Mouse (Mus musculus): ENCODE data around the gene Mcrs1. TPM values are rescaled to one million over a fixed set of nuclear protein-coding genes. Genes with fewer than 3 reads are reported as not detected.

Mcrs1 gene
- polyA plus RNA-seq, 1 experiment from 2014 or later, result 141 TPM

GRCm38 (mm10) chr15:99242045-99242444 is 9.7 kb downstream of the Mcrs1 start:
- no peaks in the 10 kb centered on the region for H3K4me1 ChIP-seq (ENCODE audit: control insufficient read depth, insufficient read depth, low read length)
- H3K9ac ChIP-seq (replicated peaks; ENCODE audit: low read depth, low read length), result no peak overlapping the region
- H3K9me3 ChIP-seq (ENCODE audit: control insufficient read depth, low read depth, low read length), result no peaks in the 10 kb centered on the region
- ATAC-seq (ENCODE audit: insufficient number of reproducible peaks, insufficient read depth, low FRiP score, low read depth), result no peak
- H3K4me3 ChIP-seq (ENCODE audit: low read depth, low read length), result no peak overlapping the region
- peaks cover 37% of the 10 kb centered on the region for H3K36me3 ChIP-seq (ENCODE audit: control insufficient read depth, insufficient read depth, low read length)
- H3K4me2 ChIP-seq (replicated peaks; ENCODE audit: low read depth, low read length), result no peak overlapping the region
- H3K27ac ChIP-seq (ENCODE audit: low read length), result no peak overlapping the region
- no peaks in the 10 kb centered on the region for H3K27me3 ChIP-seq (ENCODE audit: control insufficient read depth, insufficient read depth, low read length)
- WGBS, result 90% methylated on average over 10 of the region's 10 CpGs

- Histone ChIP-seq H3K9ac (replicated peaks; ENCODE audit: low read depth, low read length) (no peak overlapping the region), H3K27ac (ENCODE audit: low read length) (no peak overlapping the region), H3K4me3 (ENCODE audit: low read depth, low read length) (no peak overlapping the region), H3K9me3 (ENCODE audit: control insufficient read depth, low read depth, low read length) (no peaks in the 10 kb centered on the region), H3K36me3 (ENCODE audit: control insufficient read depth, insufficient read depth, low read length) (peaks cover 31% of the 10 kb centered on the region), H3K27me3 (ENCODE audit: control insufficient read depth, insufficient read depth, low read length) (no peaks in the 10 kb centered on the region), H3K4me2 (replicated peaks; ENCODE audit: low read depth, low read length) (no peak overlapping the region), H3K4me1 (ENCODE audit: control insufficient read depth, insufficient read depth, low read length) (no peaks in the 10 kb centered on the region)
- ATAC-seq (ENCODE audit: insufficient number of reproducible peaks, insufficient read depth, low FRiP score, low read depth), result no peak
- 78% methylated on average over 4 of the region's 4 CpGs for WGBS
Observed at GRCm38 (mm10) chr15:99241249-99241648, 10.5 kb downstream of the Mcrs1 start.

GRCm38 (mm10) chr15:99240129-99240528 is 11.6 kb downstream of the Mcrs1 start:
- Histone ChIP-seq H3K9ac (replicated peaks; ENCODE audit: low read depth, low read length) (no peak overlapping the region), H3K4me1 (ENCODE audit: control insufficient read depth, insufficient read depth, low read length) (no peaks in the 10 kb centered on the region), H3K27me3 (ENCODE audit: control insufficient read depth, insufficient read depth, low read length) (no peaks in the 10 kb centered on the region), H3K27ac (ENCODE audit: low read length) (no peak overlapping the region), H3K9me3 (ENCODE audit: control insufficient read depth, low read depth, low read length) (no peaks in the 10 kb centered on the region), H3K4me3 (ENCODE audit: low read depth, low read length) (no peak overlapping the region), H3K36me3 (ENCODE audit: control insufficient read depth, insufficient read depth, low read length) (peaks cover 23% of the 10 kb centered on the region), H3K4me2 (replicated peaks; ENCODE audit: low read depth, low read length) (no peak overlapping the region)
- WGBS, result 68% methylated on average over 4 of the region's 4 CpGs
- ATAC-seq (ENCODE audit: insufficient number of reproducible peaks, insufficient read depth, low FRiP score, low read depth), result no peak

GRCm38 (mm10) chr15:99238006-99238405 is 13.8 kb downstream of the Mcrs1 start:
- no peaks in the 10 kb centered on the region for H3K9me3 ChIP-seq (ENCODE audit: control insufficient read depth, low read depth, low read length)
- peaks cover 7% of the 10 kb centered on the region for H3K36me3 ChIP-seq (ENCODE audit: control insufficient read depth, insufficient read depth, low read length)
- H3K27me3 ChIP-seq (ENCODE audit: control insufficient read depth, insufficient read depth, low read length), result 0 out of 2 replicates have a peak, but pooled peaks cover 4% of the 10 kb centered on the region
- no peak overlapping the region for H3K27ac ChIP-seq (ENCODE audit: low read length)
- no peak overlapping the region for H3K4me3 ChIP-seq (ENCODE audit: low read depth, low read length)
- no peaks in the 10 kb centered on the region for H3K4me1 ChIP-seq (ENCODE audit: control insufficient read depth, insufficient read depth, low read length)
- no peak overlapping the region for H3K9ac ChIP-seq (replicated peaks; ENCODE audit: low read depth, low read length)
- no peak overlapping the region for H3K4me2 ChIP-seq (replicated peaks; ENCODE audit: low read depth, low read length)
- 63% methylated on average over 11 of the region's 11 CpGs for WGBS
- ATAC-seq (ENCODE audit: insufficient number of reproducible peaks, insufficient read depth, low FRiP score, low read depth), result no peak

GRCm38 (mm10) chr15:99234326-99235010 is 17.3 kb downstream of the Mcrs1 start:
- no peak for ATAC-seq (ENCODE audit: insufficient number of reproducible peaks, insufficient read depth, low FRiP score, low read depth)
- WGBS, result 48% methylated on average over 12 of the region's 12 CpGs

GRCm38 (mm10) chr15:99233719-99234118 is 18.0 kb downstream of the Mcrs1 start:
- 43% methylated on average over 17 of the region's 17 CpGs for WGBS
- no peaks in the 10 kb centered on the region for H3K36me3 ChIP-seq (ENCODE audit: control insufficient read depth, insufficient read depth, low read length)

More at GRCm38 (mm10) chr15:99234326-99235010, 17.3 kb downstream of the Mcrs1 start:
- Histone ChIP-seq H3K9ac (replicated peaks; ENCODE audit: low read depth, low read length) (no peak overlapping the region), H3K4me3 (ENCODE audit: low read depth, low read length) (no peak overlapping the region), H3K36me3 (ENCODE audit: control insufficient read depth, insufficient read depth, low read length) (no peaks in the 10 kb centered on the region), H3K27ac (ENCODE audit: low read length) (no peak overlapping the region), H3K27me3 (ENCODE audit: control insufficient read depth, insufficient read depth, low read length) (0 out of 2 replicates have a peak, but pooled peaks cover 9% of the 10 kb centered on the region), H3K4me2 (replicated peaks; ENCODE audit: low read depth, low read length) (no peak overlapping the region), H3K9me3 (ENCODE audit: control insufficient read depth, low read depth, low read length) (no peaks in the 10 kb centered on the region), H3K4me1 (ENCODE audit: control insufficient read depth, insufficient read depth, low read length) (no peaks in the 10 kb centered on the region)

GRCm38 (mm10) chr15:99231998-99232397 is 19.8 kb downstream of the Mcrs1 start:
- H3K27me3 ChIP-seq (ENCODE audit: control insufficient read depth, insufficient read depth, low read length), result peaks cover 22% of the 10 kb centered on the region
- WGBS, result 74% methylated on average over 10 of the region's 10 CpGs

More at GRCm38 (mm10) chr15:99233719-99234118, 18.0 kb downstream of the Mcrs1 start:
- H3K9me3 ChIP-seq (ENCODE audit: control insufficient read depth, low read depth, low read length), result no peaks in the 10 kb centered on the region
- no peak overlapping the region for H3K4me3 ChIP-seq (ENCODE audit: low read depth, low read length)
- no peak overlapping the region for H3K4me2 ChIP-seq (replicated peaks; ENCODE audit: low read depth, low read length)
- no peak overlapping the region for H3K9ac ChIP-seq (replicated peaks; ENCODE audit: low read depth, low read length)
- no peak for ATAC-seq (ENCODE audit: insufficient number of reproducible peaks, insufficient read depth, low FRiP score, low read depth)
- no peaks in the 10 kb centered on the region for H3K4me1 ChIP-seq (ENCODE audit: control insufficient read depth, insufficient read depth, low read length)
- H3K27me3 ChIP-seq (ENCODE audit: control insufficient read depth, insufficient read depth, low read length), result 0 out of 2 replicates have a peak, but pooled peaks cover 9% of the 10 kb centered on the region
- no peak overlapping the region for H3K27ac ChIP-seq (ENCODE audit: low read length)

GRCm38 (mm10) chr15:99226090-99226489 is 25.7 kb downstream of the Mcrs1 start:
- Histone ChIP-seq H3K27me3 (ENCODE audit: control insufficient read depth, insufficient read depth, low read length) (peaks cover 51% of the 10 kb centered on the region), H3K36me3 (ENCODE audit: control insufficient read depth, insufficient read depth, low read length) (no peaks in the 10 kb centered on the region), H3K9me3 (ENCODE audit: control insufficient read depth, low read depth, low read length) (no peaks in the 10 kb centered on the region), H3K4me3 (ENCODE audit: low read depth, low read length) (peak overlapping the region; percentile 25), H3K27ac (ENCODE audit: low read length) (no peak overlapping the region), H3K4me2 (replicated peaks; ENCODE audit: low read depth, low read length) (0 out of 2 replicates have a peak overlapping the region, but pooled peaks have one; percentile 55), H3K9ac (replicated peaks; ENCODE audit: low read depth, low read length) (no peak overlapping the region), H3K4me1 (ENCODE audit: control insufficient read depth, insufficient read depth, low read length) (peaks cover 24% of the 10 kb centered on the region; the same call in 1 of the 2 replicates)
- WGBS, result 24% methylated on average over 14 of the region's 14 CpGs
- ATAC-seq (ENCODE audit: insufficient number of reproducible peaks, insufficient read depth, low FRiP score, low read depth), result no peak

More at GRCm38 (mm10) chr15:99231998-99232397, 19.8 kb downstream of the Mcrs1 start:
- no peak overlapping the region for H3K4me3 ChIP-seq (ENCODE audit: low read depth, low read length)
- H3K36me3 ChIP-seq (ENCODE audit: control insufficient read depth, insufficient read depth, low read length), result no peaks in the 10 kb centered on the region
- H3K9me3 ChIP-seq (ENCODE audit: control insufficient read depth, low read depth, low read length), result no peaks in the 10 kb centered on the region
- H3K4me1 ChIP-seq (ENCODE audit: control insufficient read depth, insufficient read depth, low read length), result no peaks in the 10 kb centered on the region
- H3K9ac ChIP-seq (replicated peaks; ENCODE audit: low read depth, low read length), result no peak overlapping the region
- no peak overlapping the region for H3K4me2 ChIP-seq (replicated peaks; ENCODE audit: low read depth, low read length)
- no peak for ATAC-seq (ENCODE audit: insufficient number of reproducible peaks, insufficient read depth, low FRiP score, low read depth)
- no peak overlapping the region for H3K27ac ChIP-seq (ENCODE audit: low read length)

All from stomach, embryonic 14.5 days (tissue).